Mouse (Mus musculus): ENCODE results near the gene Gm10226. TPM values are rescaled to one million over a fixed set of nuclear protein-coding genes. Genes with fewer than 3 reads are reported as not detected.
A peak's percentile ranks its signal among the peaks of the same experiment; 100 is the strongest.
"Not testable (repeated sequence)": the region's sequence is repeated elsewhere in the genome, so short reads cannot be mapped to it uniquely, and the experiment has no call there.

Gene Gm10226
- polyA plus RNA-seq (2014; fragmentation: Nextera tagmentation; extraction: Ambion mirVana) = 3.9 and 4.3 TPM in 2 replicates

- WGBS (ENCODE audit: insufficient replicate concordance) = 86% methylated on average over 3 of the region's 3 CpGs
- Histone ChIP-seq H3K4me3 (ENCODE audit: low read depth, low read length) (no peak within 1 kb of the TSS), H3K9ac (ENCODE audit: low read depth, low read length) (no peak within 1 kb of the TSS), H3K27ac (ENCODE audit: low read depth, low read length) (no peak within 1 kb of the TSS), H3K4me1 (ENCODE audit: control insufficient read depth, insufficient read depth, low read length) (no peaks in the 10 kb centered on the region), H3K9me3 (replicated peaks; ENCODE audit: control insufficient read depth, low read length) (no peaks in the 10 kb centered on the region), H3K36me3 (ENCODE audit: control insufficient read depth, insufficient read depth, low read length) (peaks cover 3% of the 10 kb centered on the region; the same call in 1 of the 2 replicates), H3K4me2 (no peak within 1 kb of the TSS), H3K27me3 (ENCODE audit: control insufficient read depth, insufficient read depth, low read length) (no peaks in the 10 kb centered on the region)
- ATAC-seq (replicated peaks; ENCODE audit: insufficient number of reproducible peaks, low FRiP score, low TSS enrichment) = no peak
These were observed at the start of gene Gm10226 for GRCm38 (mm10) chr17:21691560-21691959. TSS of gene Gm10226 (plus strand) at chr17:21691860.

DNA sequence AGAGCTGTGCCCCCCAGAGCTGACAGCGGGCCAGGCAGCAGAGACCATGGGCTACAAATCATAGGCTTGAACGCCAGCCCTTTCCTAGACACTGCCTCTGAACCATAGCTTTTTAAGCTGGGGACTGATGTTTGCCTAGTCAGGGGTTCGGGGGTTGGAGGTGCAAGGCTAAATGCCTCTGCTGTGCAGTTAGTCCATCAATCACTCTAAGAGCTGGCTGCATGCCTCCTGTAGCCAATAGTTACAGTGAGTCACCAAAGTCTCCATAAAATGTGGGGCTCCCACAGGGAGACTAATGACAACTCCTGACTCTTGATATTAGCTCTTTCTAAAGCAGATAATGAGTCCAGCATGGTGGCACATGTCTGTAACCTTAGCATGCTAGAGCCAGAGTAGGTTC lies 42.9 kb upstream of the Gm10226 start:
- ATAC-seq (replicated peaks; ENCODE audit: insufficient number of reproducible peaks, low FRiP score, low TSS enrichment) = no peak
- Histone ChIP-seq H3K27ac (ENCODE audit: low read depth, low read length) (no peak overlapping the region), H3K4me3 (ENCODE audit: low read depth, low read length) (no peak overlapping the region), H3K9ac (ENCODE audit: low read depth, low read length) (no peak overlapping the region), H3K4me1 (ENCODE audit: control insufficient read depth, insufficient read depth, low read length) (no peaks in the 10 kb centered on the region), H3K36me3 (ENCODE audit: control insufficient read depth, insufficient read depth, low read length) (no peaks in the 10 kb centered on the region), H3K27me3 (ENCODE audit: control insufficient read depth, insufficient read depth, low read length) (no peaks in the 10 kb centered on the region), H3K9me3 (replicated peaks; ENCODE audit: control insufficient read depth, low read length) (no peaks in the 10 kb centered on the region), H3K4me2 (no peak overlapping the region)
- 69% methylated on average over 3 of the region's 3 CpGs for WGBS (ENCODE audit: insufficient replicate concordance)

DNA sequence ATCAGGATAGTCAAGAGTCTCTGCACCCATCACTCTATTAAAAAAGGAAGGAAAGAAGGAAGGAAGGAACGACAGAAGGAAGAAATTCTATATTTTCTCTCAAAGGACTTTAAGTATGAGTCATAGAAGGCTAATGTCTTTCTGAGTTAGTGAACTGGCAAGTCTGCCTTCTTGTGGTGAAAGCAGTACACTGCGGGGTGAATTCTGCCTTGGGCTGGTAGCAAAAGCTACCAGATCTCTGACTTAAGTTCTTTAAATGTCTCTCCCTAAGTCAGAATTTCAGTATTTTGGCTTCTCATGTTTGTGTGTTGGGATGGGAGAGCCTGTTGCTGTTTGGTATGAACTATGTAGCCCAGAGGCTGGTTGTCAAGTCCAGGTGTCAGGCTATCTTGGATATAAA lies 41.7 kb upstream of the Gm10226 start:
- Histone ChIP-seq H3K9ac (ENCODE audit: low read depth, low read length) (peak overlapping the region; percentile 67; the same call in 1 of the 2 replicates), H3K9me3 (replicated peaks; ENCODE audit: control insufficient read depth, low read length) (no peaks in the 10 kb centered on the region), H3K4me3 (ENCODE audit: low read depth, low read length) (peak overlapping the region; percentile 51), H3K36me3 (ENCODE audit: control insufficient read depth, insufficient read depth, low read length) (no peaks in the 10 kb centered on the region), H3K27me3 (ENCODE audit: control insufficient read depth, insufficient read depth, low read length) (no peaks in the 10 kb centered on the region), H3K27ac (ENCODE audit: low read depth, low read length) (peak overlapping the region; percentile 77), H3K4me2 (peak overlapping the region; percentile 59), H3K4me1 (ENCODE audit: control insufficient read depth, insufficient read depth, low read length) (no peaks in the 10 kb centered on the region)
- WGBS (ENCODE audit: insufficient replicate concordance) = 24% methylated on average over 2 of the region's 2 CpGs
- ATAC-seq (replicated peaks; ENCODE audit: insufficient number of reproducible peaks, low FRiP score, low TSS enrichment) = peak; percentile 11; the same call in 1 of the 2 replicates

DNA sequence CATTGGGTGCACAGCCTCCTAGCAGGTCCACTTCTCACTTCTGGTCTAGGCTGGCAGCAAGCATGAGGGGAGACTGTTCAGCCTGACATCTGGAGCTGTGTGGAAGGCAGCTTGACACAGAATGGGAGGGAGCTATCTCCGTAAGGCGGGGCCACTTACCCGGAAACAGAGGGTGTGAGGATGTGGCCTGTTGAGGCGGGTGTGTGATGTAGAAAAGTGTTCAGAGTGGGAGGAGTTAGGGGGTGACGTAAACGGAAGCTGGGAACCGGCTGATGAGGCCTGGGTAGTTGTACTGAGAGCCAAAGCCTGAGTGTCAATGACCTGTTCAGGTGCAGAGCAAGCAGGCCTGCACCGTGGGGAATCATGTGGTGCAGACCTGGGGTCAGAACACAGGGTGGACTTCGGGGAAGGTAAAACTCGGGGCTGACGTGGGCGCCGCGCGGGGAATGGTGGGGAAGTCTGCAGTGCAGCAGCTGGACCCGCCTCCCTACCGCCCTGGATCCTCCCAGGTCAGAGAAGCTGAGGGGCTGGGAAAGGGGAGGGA lies 41.2 kb upstream of the Gm10226 start, which contains the start of gene Zfp983:
Zfp983 (plus strand) TSS at position 261 of the 544 bp plus-strand sequence.
- H3K9me3 ChIP-seq (replicated peaks; ENCODE audit: control insufficient read depth, low read length); H3K36me3 ChIP-seq (ENCODE audit: control insufficient read depth, insufficient read depth, low read length); H3K4me1 ChIP-seq (ENCODE audit: control insufficient read depth, insufficient read depth, low read length); H3K27me3 ChIP-seq (ENCODE audit: control insufficient read depth, insufficient read depth, low read length): not testable (repeated sequence)
- ATAC-seq (replicated peaks; ENCODE audit: insufficient number of reproducible peaks, low FRiP score, low TSS enrichment) = peak; percentile 100
- peak within 1 kb of the TSS; percentile 77 for H3K27ac ChIP-seq (ENCODE audit: low read depth, low read length)
- peak within 1 kb of the TSS; percentile 59 for H3K4me2 ChIP-seq
- H3K9ac ChIP-seq (ENCODE audit: low read depth, low read length) = peak within 1 kb of the TSS; percentile 67
- WGBS (ENCODE audit: insufficient replicate concordance) = under 1% methylated on average over 17 of the region's 17 CpGs
- H3K4me3 ChIP-seq (ENCODE audit: low read depth, low read length) = peak within 1 kb of the TSS; percentile 51

DNA sequence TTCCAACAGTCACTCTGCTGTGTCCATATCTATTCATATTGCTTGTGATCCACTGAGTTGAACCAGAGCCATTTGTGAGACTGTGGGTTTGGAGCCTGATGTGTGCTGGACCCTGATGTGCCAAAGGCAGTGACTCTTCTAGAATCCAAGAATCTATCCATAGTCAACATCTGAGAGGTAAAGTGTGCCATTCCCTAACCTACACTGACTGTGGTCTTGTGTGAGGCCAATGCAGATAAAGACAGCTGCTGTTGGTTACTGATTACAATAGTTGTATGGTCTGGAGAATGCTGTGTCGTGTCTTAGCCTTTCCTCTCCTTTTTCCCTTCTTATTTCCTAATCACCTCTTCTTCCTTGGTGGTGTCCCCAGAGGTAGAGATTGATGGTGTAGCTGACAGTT lies 12.8 kb upstream of the Gm10226 start:
- not testable (repeated sequence) for ATAC-seq (replicated peaks; ENCODE audit: insufficient number of reproducible peaks, low FRiP score, low TSS enrichment); H3K9me3 ChIP-seq (replicated peaks; ENCODE audit: control insufficient read depth, low read length); H3K4me3 ChIP-seq (ENCODE audit: low read depth, low read length); H3K4me1 ChIP-seq (ENCODE audit: control insufficient read depth, insufficient read depth, low read length); H3K27ac ChIP-seq (ENCODE audit: low read depth, low read length); H3K27me3 ChIP-seq (ENCODE audit: control insufficient read depth, insufficient read depth, low read length); H3K36me3 ChIP-seq (ENCODE audit: control insufficient read depth, insufficient read depth, low read length); H3K9ac ChIP-seq (ENCODE audit: low read depth, low read length)
- WGBS (ENCODE audit: insufficient replicate concordance) = 6% methylated on average over 1 of the region's 1 CpGs
- H3K4me2 ChIP-seq = peak overlapping the region; percentile 63

DNA sequence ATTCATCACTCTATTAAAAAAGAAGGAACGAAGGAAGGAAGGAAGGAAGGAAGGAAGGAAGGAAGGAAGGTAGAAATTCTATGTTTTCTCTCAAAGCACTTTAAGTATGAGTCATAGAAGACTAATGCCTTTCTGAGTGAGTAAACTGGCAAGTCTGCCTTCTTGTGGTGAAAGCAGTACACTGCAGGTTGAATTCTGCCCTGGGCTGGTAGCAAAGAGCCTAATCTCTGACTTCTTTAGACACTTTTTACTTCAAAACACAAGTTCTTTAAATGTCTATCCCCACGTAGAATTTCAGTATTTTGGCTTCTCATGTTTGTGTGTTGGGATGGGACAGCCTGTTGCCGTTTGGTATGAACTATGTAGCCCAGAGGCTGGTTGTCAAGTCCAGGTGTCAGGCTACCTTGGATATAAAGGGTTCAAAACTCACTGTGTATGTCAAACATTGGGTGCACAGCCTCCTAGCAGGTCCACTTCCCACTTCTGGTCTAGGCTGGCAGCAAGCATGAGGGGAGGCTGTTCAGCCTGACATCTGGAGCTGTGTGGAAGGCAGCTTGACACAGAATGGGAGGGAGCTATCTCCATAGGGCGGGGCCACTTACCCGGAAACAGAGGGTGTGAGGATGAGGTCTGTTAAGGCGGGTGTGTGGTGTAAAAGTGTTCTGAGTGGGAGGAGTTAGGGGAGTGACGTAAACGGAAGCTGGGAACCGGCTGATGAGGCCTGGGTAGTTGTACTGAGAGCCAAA lies 12.2 kb upstream of the Gm10226 start:
- peak overlapping the region; percentile 51 for H3K4me3 ChIP-seq (ENCODE audit: low read depth, low read length)
- no peaks in the 10 kb centered on the region for H3K27me3 ChIP-seq (ENCODE audit: control insufficient read depth, insufficient read depth, low read length)
- H3K4me1 ChIP-seq (ENCODE audit: control insufficient read depth, insufficient read depth, low read length) = no peaks in the 10 kb centered on the region
- peak; percentile 100 for ATAC-seq (replicated peaks; ENCODE audit: insufficient number of reproducible peaks, low FRiP score, low TSS enrichment)
- peak overlapping the region; percentile 63 for H3K4me2 ChIP-seq
- 4% methylated on average over 9 of the region's 9 CpGs for WGBS (ENCODE audit: insufficient replicate concordance)
- H3K9ac ChIP-seq (ENCODE audit: low read depth, low read length) = peak overlapping the region; percentile 58; the same call in 1 of the 2 replicates
- H3K36me3 ChIP-seq (ENCODE audit: control insufficient read depth, insufficient read depth, low read length) = no peaks in the 10 kb centered on the region
- peak overlapping the region; percentile 71 for H3K27ac ChIP-seq (ENCODE audit: low read depth, low read length)
- H3K9me3 ChIP-seq (replicated peaks; ENCODE audit: control insufficient read depth, low read length) = no peaks in the 10 kb centered on the region

DNA sequence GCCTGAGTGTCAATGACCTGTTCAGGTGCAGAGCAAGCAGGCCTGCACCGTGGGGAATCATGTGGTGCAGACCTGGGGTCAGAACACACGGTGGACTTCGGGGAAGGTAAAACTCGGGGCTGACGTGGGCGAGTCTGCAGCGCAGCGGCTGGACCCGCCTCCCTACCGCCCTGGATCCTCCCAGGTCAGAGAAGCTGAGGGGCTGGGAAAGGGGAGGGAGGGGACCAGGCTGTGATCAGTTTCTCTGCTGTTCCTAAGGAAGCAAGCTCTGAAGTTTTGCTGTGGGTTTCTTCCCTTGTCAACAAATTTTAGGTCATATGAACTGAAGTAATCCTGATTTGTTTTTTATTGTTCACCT lies 11.7 kb upstream of the Gm10226 start:
- not testable (repeated sequence) for H3K9ac ChIP-seq (ENCODE audit: low read depth, low read length); H3K4me1 ChIP-seq (ENCODE audit: control insufficient read depth, insufficient read depth, low read length); H3K9me3 ChIP-seq (replicated peaks; ENCODE audit: control insufficient read depth, low read length); H3K27me3 ChIP-seq (ENCODE audit: control insufficient read depth, insufficient read depth, low read length); H3K36me3 ChIP-seq (ENCODE audit: control insufficient read depth, insufficient read depth, low read length)
- 1% methylated on average over 10 of the region's 10 CpGs for WGBS (ENCODE audit: insufficient replicate concordance)
- peak; percentile 89 for ATAC-seq (replicated peaks; ENCODE audit: insufficient number of reproducible peaks, low FRiP score, low TSS enrichment)
- Histone ChIP-seq H3K4me3 (ENCODE audit: low read depth, low read length) (peak overlapping the region; percentile 51), H3K4me2 (peak overlapping the region; percentile 63), H3K27ac (ENCODE audit: low read depth, low read length) (peak overlapping the region; percentile 71; the same call in 1 of the 2 replicates)

DNA sequence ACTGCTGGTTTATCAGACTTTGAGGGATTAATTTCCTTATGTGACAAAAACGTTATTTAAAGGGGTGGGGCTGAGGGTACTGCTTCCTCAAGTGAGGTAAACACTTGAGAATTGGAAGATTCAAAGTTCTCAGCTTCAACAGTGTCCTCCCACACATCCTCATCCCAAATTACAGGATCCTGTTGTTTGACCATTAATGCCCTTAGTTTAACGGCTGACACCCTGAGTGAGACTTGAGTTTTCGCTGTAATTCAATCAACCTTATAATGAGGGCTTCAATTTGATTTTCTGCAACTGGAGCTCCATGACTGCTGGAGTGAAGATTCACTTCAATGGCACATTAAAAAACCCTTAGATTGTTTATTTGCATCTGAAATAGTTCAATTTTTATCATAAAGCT lies 1.7 kb downstream of the Gm10226 start:
- no peaks in the 10 kb centered on the region for H3K27me3 ChIP-seq (ENCODE audit: control insufficient read depth, insufficient read depth, low read length)
- H3K9ac ChIP-seq (ENCODE audit: low read depth, low read length) = no peak overlapping the region
- no peak for ATAC-seq (replicated peaks; ENCODE audit: insufficient number of reproducible peaks, low FRiP score, low TSS enrichment)
- H3K4me1 ChIP-seq (ENCODE audit: control insufficient read depth, insufficient read depth, low read length) = no peaks in the 10 kb centered on the region
- peaks cover 3% of the 10 kb centered on the region; the same call in 1 of the 2 replicates for H3K36me3 ChIP-seq (ENCODE audit: control insufficient read depth, insufficient read depth, low read length)
- H3K27ac ChIP-seq (ENCODE audit: low read depth, low read length) = no peak overlapping the region
- H3K4me3 ChIP-seq (ENCODE audit: low read depth, low read length) = no peak overlapping the region
- H3K4me2 ChIP-seq = no peak overlapping the region
- no peaks in the 10 kb centered on the region for H3K9me3 ChIP-seq (replicated peaks; ENCODE audit: control insufficient read depth, low read length)
- 82% methylated on average over 3 of the region's 3 CpGs for WGBS (ENCODE audit: insufficient replicate concordance)

DNA sequence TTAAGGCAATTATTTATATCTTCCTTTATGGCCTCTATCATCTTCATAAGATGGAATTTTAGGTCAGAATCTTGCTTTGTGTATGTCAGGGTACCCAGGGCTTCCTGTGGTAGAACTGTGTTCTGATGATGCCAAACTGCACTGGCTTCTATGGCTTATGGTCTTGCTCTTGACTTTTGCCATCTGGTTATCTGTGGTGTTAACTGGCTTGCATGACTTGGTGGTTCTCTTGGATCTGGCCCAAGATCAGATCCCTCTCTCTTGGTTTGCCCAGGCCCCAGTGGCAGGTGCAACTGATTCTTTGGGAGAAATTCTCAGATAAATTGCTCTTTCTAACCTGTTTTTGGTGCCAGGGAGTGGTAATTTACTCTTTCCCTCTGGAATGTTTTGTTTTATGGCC lies 4.4 kb downstream of the Gm10226 start:
- Histone ChIP-seq H3K4me1 (ENCODE audit: control insufficient read depth, insufficient read depth, low read length) (no peaks in the 10 kb centered on the region), H3K4me3 (ENCODE audit: low read depth, low read length) (no peak overlapping the region), H3K36me3 (ENCODE audit: control insufficient read depth, insufficient read depth, low read length) (peaks cover 3% of the 10 kb centered on the region; the same call in 1 of the 2 replicates), H3K27ac (ENCODE audit: low read depth, low read length) (no peak overlapping the region), H3K4me2 (no peak overlapping the region), H3K27me3 (ENCODE audit: control insufficient read depth, insufficient read depth, low read length) (no peaks in the 10 kb centered on the region), H3K9me3 (replicated peaks; ENCODE audit: control insufficient read depth, low read length) (no peaks in the 10 kb centered on the region), H3K9ac (ENCODE audit: low read depth, low read length) (no peak overlapping the region)
- no peak for ATAC-seq (replicated peaks; ENCODE audit: insufficient number of reproducible peaks, low FRiP score, low TSS enrichment)

Measured in heart, embryonic 11.5 days (tissue).